Comparison of ENCODE assay signal across 26 mouse cellular contexts in the genomic region with DNA sequence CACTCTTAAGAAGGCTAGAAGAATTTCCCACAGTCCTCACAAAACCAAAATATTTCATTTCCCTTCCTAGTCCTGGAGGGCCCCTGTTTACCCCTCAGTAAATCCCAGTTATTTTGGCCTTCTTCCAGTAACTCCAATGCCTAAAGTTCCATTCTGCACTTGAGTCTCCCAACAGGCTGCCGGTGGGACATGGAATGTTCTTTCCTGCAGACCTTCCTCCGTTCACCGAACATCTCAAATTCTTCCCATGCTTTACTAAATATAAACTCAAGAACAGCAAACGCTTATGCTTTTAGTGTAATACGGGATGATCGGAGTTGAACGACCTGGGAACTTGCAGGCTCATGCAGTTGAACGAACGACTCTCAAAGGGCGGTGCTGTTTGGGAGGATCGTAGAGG.
DNase-seq lines count a peak whose midpoint lies in the region; ATAC-seq and TF ChIP-seq lines count a peak whose summit lies in the region.
"Had no signal": no experiment of that assay in that cellular context is flagged by ENCODE, and none has a peak within 500 bp of the region (broad histone marks: within the 10 kb centered on the region; RNA-seq: fewer than 3 reads in every experiment).

No protein-coding gene starts in this region.

- TF ChIP-seq POLR2A in heart, adult 2 months (IDR thresholded peaks at IDR 0.05; ENCODE audit: insufficient read depth, low read depth, low read length), result no peak

- no peak for DNase-seq in heart, postnatal 25 days (ENCODE audit: low spot score)
- DNase-seq in heart, postnatal 36 days, result no peak
- peak; percentile 54 for DNase-seq in heart, postnatal 0 days (ENCODE audit: low spot score)
- DNase-seq in heart, adult 2 months, result no peak
- DNase-seq: adrenal gland, adult 8-10 months; adrenal gland, postnatal 25 days; cerebellum, adult 18-20 months; cerebellum, adult 9-10 months; cerebellum, postnatal 14 days; gastrocnemius, postnatal 10 days; gastrocnemius, postnatal 36 days; kidney, adult 11 months; kidney, adult 8-10 months; kidney, postnatal 10 days had no signal

- H3K36me3 ChIP-seq in heart, embryonic 11.5 days (ENCODE audit: control insufficient read depth, insufficient read depth, low read length), result no peaks in the 10 kb centered on the region
- H3K36me3 ChIP-seq in heart, embryonic 14.5 days (ENCODE audit: control insufficient read depth, insufficient read depth, low read length), result no peaks in the 10 kb centered on the region
- H3K36me3 ChIP-seq in heart, postnatal 0 days (replicated peaks; ENCODE audit: control insufficient read depth, insufficient read depth, low read length), result no peaks in the 10 kb centered on the region
- no peaks in the 10 kb centered on the region for H3K36me3 ChIP-seq in heart, adult 2 months (ENCODE audit: control insufficient read depth, insufficient read depth, low read length)
- no peaks in the 10 kb centered on the region for H3K36me3 ChIP-seq in intestine, postnatal 0 days (ENCODE audit: control insufficient read depth, insufficient read depth)
- H3K36me3 ChIP-seq: embryonic facial prominence, embryonic 12.5 days; forebrain, embryonic 12.5 days; forebrain, embryonic 15.5 days; hindbrain, embryonic 12.5 days; hindbrain, embryonic 15.5 days; kidney, embryonic 15.5 days had no signal

- no peak overlapping the region for H3K9ac ChIP-seq in heart, embryonic 11.5 days (ENCODE audit: low read depth, low read length)
- H3K9ac ChIP-seq in heart, embryonic 14.5 days (ENCODE audit: low read length), result no peak overlapping the region
- H3K9ac ChIP-seq in heart, postnatal 0 days (replicated peaks; ENCODE audit: low read depth, low read length), result no peak overlapping the region
- H3K9ac ChIP-seq in heart, adult 2 months (ENCODE audit: low read depth, low read length), result no peak overlapping the region
- no peak overlapping the region for H3K9ac ChIP-seq in intestine, postnatal 0 days (ENCODE audit: low read depth, low read length)
- H3K9ac ChIP-seq: embryonic facial prominence, embryonic 12.5 days; forebrain, embryonic 12.5 days; forebrain, embryonic 15.5 days; hindbrain, embryonic 12.5 days; hindbrain, embryonic 15.5 days; kidney, embryonic 15.5 days had no signal

- ATAC-seq in heart, embryonic 11.5 days (replicated peaks; ENCODE audit: insufficient number of reproducible peaks, low FRiP score, low TSS enrichment), result no peak
- ATAC-seq in heart, embryonic 14.5 days (ENCODE audit: insufficient number of reproducible peaks, insufficient read depth, low FRiP score, low read depth), result no peak
- ATAC-seq in heart, postnatal 0 days (ENCODE audit: insufficient read depth, low read depth), result peak; percentile 55; the same call in 1 of the 2 replicates
- ATAC-seq in intestine, postnatal 0 days, result no peak
- ATAC-seq: activated CD4-positive, CD25-positive, alpha-beta regulatory T cell, adult 4 months; CD4-positive, CD25-positive, alpha-beta regulatory T cell, adult 4 months; forebrain, embryonic 15.5 days had no signal

- H3K4me1 ChIP-seq in heart, embryonic 11.5 days (ENCODE audit: control insufficient read depth, insufficient read depth, low read length), result no peaks in the 10 kb centered on the region
- H3K4me1 ChIP-seq in heart, embryonic 14.5 days (ENCODE audit: control insufficient read depth in 2 of 2, insufficient read depth in 2 of 2, low read length in 2 of 2), result peaks cover 6 to 13% of the 10 kb centered on the region in 2 experiments
- peaks cover 9% of the 10 kb centered on the region; the same call in 1 of the 2 replicates for H3K4me1 ChIP-seq in heart, postnatal 0 days (ENCODE audit: control insufficient read depth, insufficient read depth)
- H3K4me1 ChIP-seq in heart, adult 2 months (ENCODE audit: control insufficient read depth, insufficient read depth, low read length), result no peaks in the 10 kb centered on the region
- no peaks in the 10 kb centered on the region for H3K4me1 ChIP-seq in intestine, postnatal 0 days (replicated peaks; ENCODE audit: control insufficient read depth, insufficient read depth, low read length)
- H3K4me1 ChIP-seq: embryonic facial prominence, embryonic 12.5 days; forebrain, embryonic 12.5 days; forebrain, embryonic 15.5 days; hindbrain, embryonic 12.5 days; hindbrain, embryonic 15.5 days; kidney, embryonic 15.5 days had no signal

- no peaks in the 10 kb centered on the region for H3K27me3 ChIP-seq in heart, embryonic 11.5 days (ENCODE audit: control insufficient read depth, insufficient read depth, low read length)
- H3K27me3 ChIP-seq in heart, embryonic 14.5 days (ENCODE audit: control insufficient read depth, insufficient read depth, low read length), result no peaks in the 10 kb centered on the region
- H3K27me3 ChIP-seq in heart, postnatal 0 days (ENCODE audit: control insufficient read depth, insufficient read depth, low read length), result no peaks in the 10 kb centered on the region
- H3K27me3 ChIP-seq in heart, adult 2 months (ENCODE audit: control insufficient read depth, insufficient read depth, low read length), result no peaks in the 10 kb centered on the region
- no peaks in the 10 kb centered on the region for H3K27me3 ChIP-seq in intestine, postnatal 0 days (replicated peaks; ENCODE audit: control insufficient read depth, insufficient read depth, low read length)
- H3K27me3 ChIP-seq: embryonic facial prominence, embryonic 12.5 days; forebrain, embryonic 12.5 days; forebrain, embryonic 15.5 days; hindbrain, embryonic 12.5 days; hindbrain, embryonic 15.5 days; kidney, embryonic 15.5 days had no signal

- no peak for TF ChIP-seq CTCF in heart, postnatal 0 days (IDR thresholded peaks at IDR 0.05; ENCODE audit: low read depth)
- no peak for TF ChIP-seq CTCF in heart, adult 2 months (IDR thresholded peaks at IDR 0.05)
- TF ChIP-seq CTCF in intestine, postnatal 0 days (IDR thresholded peaks at IDR 0.05; ENCODE audit: low read depth), result no peak

- intact Hi-C loops in heart, postnatal 25 days (cut with DNase I), result no loop called here
- intact Hi-C loops in heart, postnatal 36 days (cut with DNase I), result no loop called here
- intact Hi-C loops in heart, adult 2 months (cut with DNase I), result no loop called here

- H3K27ac ChIP-seq in heart, embryonic 11.5 days (ENCODE audit: low read depth, low read length), result no peak overlapping the region
- H3K27ac ChIP-seq in heart, embryonic 14.5 days (replicated peaks in 1 of 2; ENCODE audit: control insufficient read depth in 1 of 2, insufficient read depth in 1 of 2, low read depth in 2 of 2, low read length in 2 of 2), result peak overlapping the region; percentile 75 to 83
- H3K27ac ChIP-seq in heart, postnatal 0 days (ENCODE audit: low read depth), result peak overlapping the region; percentile 44; the same call in 1 of the 2 replicates
- no peak overlapping the region for H3K27ac ChIP-seq in heart, adult 2 months
- H3K27ac ChIP-seq in intestine, postnatal 0 days (ENCODE audit: low read depth, low read length), result no peak overlapping the region
- H3K27ac ChIP-seq: embryonic facial prominence, embryonic 12.5 days; forebrain, embryonic 12.5 days; forebrain, embryonic 15.5 days; hindbrain, embryonic 12.5 days; hindbrain, embryonic 15.5 days; kidney, embryonic 15.5 days had no signal

- no peak overlapping the region for H3K4me3 ChIP-seq in heart, embryonic 11.5 days (ENCODE audit: low read depth, low read length)
- H3K4me3 ChIP-seq in heart, embryonic 14.5 days (ENCODE audit: control insufficient read depth in 1 of 2, insufficient read depth in 1 of 2, low read depth in 1 of 2, low read length in 2 of 2), result peak overlapping the region in 1 of 2 experiments; percentile 10; a peak in 2 of 4 replicates
- no peak overlapping the region for H3K4me3 ChIP-seq in heart, postnatal 0 days (ENCODE audit: low read depth, low read length)
- H3K4me3 ChIP-seq in heart, adult 2 months, result no peak overlapping the region
- no peak overlapping the region for H3K4me3 ChIP-seq in intestine, postnatal 0 days (ENCODE audit: low read depth, low read length)
- H3K4me3 ChIP-seq: embryonic facial prominence, embryonic 12.5 days; erythroblast, embryonic 14.5 days; forebrain, embryonic 12.5 days; forebrain, embryonic 15.5 days; hindbrain, embryonic 12.5 days; hindbrain, embryonic 15.5 days; kidney, embryonic 15.5 days had no signal

- no peak for TF ChIP-seq EP300 in heart, postnatal 0 days (IDR thresholded peaks at IDR 0.05; ENCODE audit: low read depth)
- TF ChIP-seq EP300 in heart, adult 2 months (IDR thresholded peaks at IDR 0.05; ENCODE audit: insufficient read depth, low read depth, low read length), result no peak

- 61% methylated on average over 11 of the region's 11 CpGs for WGBS in heart, embryonic 11.5 days (ENCODE audit: insufficient replicate concordance)
- 28% methylated on average over 11 of the region's 11 CpGs for WGBS in heart, embryonic 14.5 days
- 22% methylated on average over 11 of the region's 11 CpGs for WGBS in heart, postnatal 0 days
- WGBS in heart, adult 2 months, result 48% methylated on average over 11 of the region's 11 CpGs
- WGBS in intestine, postnatal 0 days, result 67% methylated on average over 11 of the region's 11 CpGs

- no peaks in the 10 kb centered on the region for H3K9me3 ChIP-seq in heart, embryonic 11.5 days (replicated peaks; ENCODE audit: control insufficient read depth, low read length)
- no peaks in the 10 kb centered on the region for H3K9me3 ChIP-seq in heart, embryonic 14.5 days (ENCODE audit: control insufficient read depth, low read length)
- no peaks in the 10 kb centered on the region for H3K9me3 ChIP-seq in heart, postnatal 0 days (replicated peaks; ENCODE audit: control insufficient read depth, low read length)
- no peaks in the 10 kb centered on the region for H3K9me3 ChIP-seq in intestine, postnatal 0 days (ENCODE audit: control insufficient read depth)
- H3K9me3 ChIP-seq: embryonic facial prominence, embryonic 12.5 days; forebrain, embryonic 12.5 days; forebrain, embryonic 15.5 days; hindbrain, embryonic 12.5 days; hindbrain, embryonic 15.5 days; kidney, embryonic 15.5 days had no signal

- H3K79me2 ChIP-seq in heart, adult 2 months (replicated peaks; ENCODE audit: control insufficient read depth, insufficient read depth, low read length), result no peaks in the 10 kb centered on the region

- peak overlapping the region; percentile 31; the same call in 1 of the 2 replicates for H3K4me2 ChIP-seq in heart, embryonic 11.5 days
- H3K4me2 ChIP-seq in heart, embryonic 14.5 days (ENCODE audit: low read length), result peak overlapping the region; percentile 50
- peak overlapping the region; percentile 25 for H3K4me2 ChIP-seq in heart, postnatal 0 days (ENCODE audit: low read depth, low read length)
- no peak overlapping the region for H3K4me2 ChIP-seq in intestine, postnatal 0 days (replicated peaks; ENCODE audit: low read depth)
- H3K4me2 ChIP-seq: embryonic facial prominence, embryonic 12.5 days; forebrain, embryonic 12.5 days; forebrain, embryonic 15.5 days; hindbrain, embryonic 12.5 days; hindbrain, embryonic 15.5 days; kidney, embryonic 15.5 days had no signal

Comparison
In these comparisons a context has a peak if more than half of its experiments do, and no peak if none do; other contexts are left out.
1. H3K27ac ChIP-seq: peak in heart, embryonic 14.5 days (2 of 2) and heart, postnatal 0 days (single experiment); none in heart, embryonic 11.5 days (single experiment), heart, adult 2 months (single experiment) and intestine, postnatal 0 days (single experiment).